Mouse (Mus musculus) bone marrow macrophage, adult 2 months (primary cell): ENCODE measurements around the gene Twsg1.

Experiments used
- CTCF ChIP-seq: IDR thresholded peaks from 2 replicates; pipeline ENCODE4 v1.5.1; 2012; ENCODE audit warnings: low read depth, mild to moderate bottlenecking, low read length, moderate library complexity
- POLR2A ChIP-seq: IDR thresholded peaks from 2 replicates; pipeline ENCODE4 v1.6.1; 2012; ENCODE audit warnings: mild to moderate bottlenecking, low read depth, low read length, borderline replicate concordance

GRCm38 (mm10) chr17:65957782-65958325 lies 6.8 kb upstream of the Twsg1 start:
- TF ChIP-seq CTCF (no peak), POLR2A (no peak)
